Mouse (Mus musculus): ENCODE measurements at regions not wholly inside any gene's neighbourhood (a gene's known extent, or its start where the extent isn't known, plus 50 kb on each side); places are given as distances from the start of the nearest gene placed in this dataset.

DNA sequence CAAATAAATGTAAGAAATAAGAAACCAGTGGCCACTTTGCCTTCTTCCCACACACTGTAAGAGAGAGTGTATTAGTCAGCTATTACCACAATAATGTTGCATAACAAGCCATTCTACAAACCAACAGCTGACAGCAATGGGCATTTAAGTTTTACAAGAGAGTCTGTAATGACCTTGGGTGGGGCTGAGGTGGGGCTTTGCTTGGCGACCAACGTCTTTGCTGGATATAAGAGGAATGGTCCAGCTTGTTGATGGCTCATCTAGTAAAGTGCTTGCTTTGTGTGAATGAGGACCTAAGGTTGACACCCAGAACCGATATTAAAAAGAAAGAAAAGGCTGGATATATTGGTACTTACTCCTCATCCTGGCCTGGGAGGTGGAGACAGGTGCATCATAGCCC, 295.6 kb upstream of the Tbx3 start:
- TF ChIP-seq CTCF (IDR thresholded peaks at IDR 0.05; ENCODE audit: control insufficient read depth, insufficient read depth, insufficient replicate concordance, low read depth, low read length) (no peak), POLR2A (IDR thresholded peaks at IDR 0.05; ENCODE audit: control insufficient read depth, low read depth, low read length) (no peak)
